Mouse (Mus musculus) midbrain, embryonic 11.5 days (tissue): ENCODE measurements around the gene Zhx3. TPM values are rescaled to one million over a fixed set of nuclear protein-coding genes. Genes with fewer than 3 reads are reported as not detected.

Experiments used
- ATAC-seq: fragments of 200-750 bp; cut with Nextera tagmentation; 2 replicates; pipeline ENCODE4 v1.8.0; 2017; ENCODE audit warnings: moderate TSS enrichment, moderate library complexity; ENCODE audit not compliant: low FRiP score
- DNase-seq: peaks from one replicate; pipeline ENCODE4 v3.0.0; 2015; ENCODE audit warnings: low spot score; ENCODE audit errors: missing footprints
- H3K27ac ChIP-seq: fragments of 300-500 bp; sonication (generic); 2 replicates; pipeline ENCODE4 v1.5.1; 2014; ENCODE audit warnings: low read depth, low read length
- H3K27me3 ChIP-seq: fragments of 300-500 bp; sonication (generic); 2 replicates; pipeline ENCODE4 v1.6.1; 2014; ENCODE audit warnings: mild to moderate bottlenecking, low read length, moderate library complexity, mixed read lengths; ENCODE audit not compliant: control insufficient read depth, insufficient read depth
- H3K36me3 ChIP-seq: fragments of 300-500 bp; sonication (generic); 2 replicates; pipeline ENCODE4 v1.6.1; 2014; ENCODE audit warnings: mild to moderate bottlenecking, low read length, moderate library complexity, mixed read lengths; ENCODE audit not compliant: control insufficient read depth, insufficient read depth
- H3K4me1 ChIP-seq: fragments of 300-500 bp; sonication (generic); 2 replicates; pipeline ENCODE4 v1.6.1; 2014; ENCODE audit warnings: low read length; ENCODE audit not compliant: control insufficient read depth, insufficient read depth
- H3K4me2 ChIP-seq: fragments of 300-500 bp; sonication (generic); 2 replicates; pipeline ENCODE4 v1.6.1; 2014; ENCODE audit warnings: mild to moderate bottlenecking, moderate library complexity
- H3K4me3 ChIP-seq: fragments of 300-500 bp; sonication (generic); 2 replicates; pipeline ENCODE4 v1.5.1; 2014; ENCODE audit warnings: low read depth, low read length
- H3K9ac ChIP-seq: fragments of 300-500 bp; sonication (generic); 2 replicates; pipeline ENCODE4 v1.6.1; 2014; ENCODE audit warnings: low read length
- H3K9me3 ChIP-seq: fragments of 300-500 bp; sonication (generic); 2 replicates; pipeline ENCODE4 v1.6.1; 2016; ENCODE audit warnings: low read length; ENCODE audit not compliant: control insufficient read depth
- WGBS: fragments of 180-500 bp; shearing (Covaris S2); extraction: QIAGEN DNeasy Blood & Tissue Kit; methylation state at CpG from one replicate; pipeline ENCODE4 v1.1.7; 2014; 5-methylcytosine and 5-hydroxymethylcytosine counted together
- polyA plus RNA-seq: library from polyadenylated mRNA; unstranded; fragments of >200 nt; fragmentation: Nextera tagmentation; extraction: Ambion mirVana; gene quantifications from 2 replicates; pipeline ENCODE4 v1.2.1, GENCODE M21; 2014

Zhx3 gene
- polyA plus RNA-seq, 1 experiment from 2014 or later, result 7.8 TPM

- H3K4me2 ChIP-seq, result no peak overlapping the region
- no peaks in the 10 kb centered on the region for H3K27me3 ChIP-seq
- H3K4me3 ChIP-seq, result no peak overlapping the region
- ATAC-seq (no peak), DNase-seq (no peak)
- no peaks in the 10 kb centered on the region for H3K4me1 ChIP-seq
- H3K9ac ChIP-seq, result no peak overlapping the region
- no peak overlapping the region for H3K27ac ChIP-seq
- H3K36me3 ChIP-seq, result no peaks in the 10 kb centered on the region
- 85% methylated on average over 3 of the region's 3 CpGs for WGBS
- no peaks in the 10 kb centered on the region for H3K9me3 ChIP-seq
Observed at GRCm38 (mm10) chr2:160849617-160850240, 23.1 kb downstream of the Zhx3 start.

DNA sequence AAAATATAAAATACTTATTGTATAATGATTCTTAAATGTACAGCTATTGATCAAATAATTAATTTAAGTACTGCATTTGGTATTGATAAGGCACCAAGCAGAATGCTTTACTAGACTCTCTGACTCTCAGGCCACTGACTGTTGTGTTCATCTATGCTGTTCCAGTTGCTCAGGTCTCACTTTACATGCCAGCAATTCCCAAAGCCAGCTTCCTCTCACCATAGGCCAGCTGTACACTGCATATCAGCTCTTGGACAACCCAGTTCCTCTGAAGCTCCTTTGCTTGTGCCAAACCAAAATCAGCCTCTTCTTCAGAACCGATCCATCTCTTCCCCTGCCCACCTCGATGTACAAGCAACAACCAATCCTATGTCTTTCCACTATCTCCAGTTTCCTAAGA, 24.6 kb downstream of the Zhx3 start:
- 93% methylated on average over 2 of the region's 2 CpGs for WGBS
- no peaks in the 10 kb centered on the region for H3K36me3 ChIP-seq

GRCm38 (mm10) chr2:160847664-160848063, 25.1 kb downstream of the Zhx3 start:
- H3K4me3 ChIP-seq, result no peak overlapping the region
- no peak for ATAC-seq
- 82% methylated on average over 1 of the region's 1 CpGs for WGBS

More for the DNA sequence above, 24.6 kb downstream of the Zhx3 start:
- Histone ChIP-seq H3K4me2 (no peak overlapping the region), H3K9ac (no peak overlapping the region), H3K27me3 (no peaks in the 10 kb centered on the region), H3K4me1 (no peaks in the 10 kb centered on the region), H3K4me3 (no peak overlapping the region), H3K27ac (no peak overlapping the region), H3K9me3 (no peaks in the 10 kb centered on the region)
- ATAC-seq (no peak), DNase-seq (no peak)

DNA sequence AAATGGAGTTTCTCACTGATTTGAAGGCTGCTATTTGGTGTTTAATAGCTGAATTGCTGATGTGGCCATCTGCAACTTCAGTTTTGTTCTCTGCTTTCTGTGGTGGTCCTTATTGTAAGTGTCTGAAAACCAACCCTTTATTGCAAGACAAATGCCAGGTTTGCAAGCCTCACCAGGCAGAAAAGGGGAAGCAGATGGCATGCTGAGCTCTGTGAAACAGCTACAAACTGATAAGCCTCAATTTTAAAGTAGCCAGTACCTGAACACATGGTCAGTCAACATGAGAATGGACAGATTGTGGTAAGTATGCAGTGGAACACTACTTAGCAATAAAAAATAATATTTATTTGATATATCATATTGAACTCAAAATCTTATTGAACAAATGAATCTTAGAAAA, 32.0 kb downstream of the Zhx3 start:
- H3K9me3 ChIP-seq, result no peaks in the 10 kb centered on the region
- DNase-seq (no peak), ATAC-seq (no peak)
- no peak overlapping the region for H3K4me2 ChIP-seq
- no peaks in the 10 kb centered on the region for H3K4me1 ChIP-seq
- no peak overlapping the region for H3K9ac ChIP-seq
- H3K36me3 ChIP-seq, result no peaks in the 10 kb centered on the region
- no peak overlapping the region for H3K27ac ChIP-seq
- no peaks in the 10 kb centered on the region for H3K27me3 ChIP-seq
- H3K4me3 ChIP-seq, result no peak overlapping the region

More at GRCm38 (mm10) chr2:160847664-160848063, 25.1 kb downstream of the Zhx3 start:
- DNase-seq, result no peak
- Histone ChIP-seq H3K4me2 (no peak overlapping the region), H3K9me3 (no peaks in the 10 kb centered on the region), H3K9ac (no peak overlapping the region), H3K27me3 (no peaks in the 10 kb centered on the region), H3K4me1 (no peaks in the 10 kb centered on the region), H3K36me3 (no peaks in the 10 kb centered on the region), H3K27ac (no peak overlapping the region)

- Histone ChIP-seq H3K4me3 (no peak overlapping the region), H3K4me1 (no peaks in the 10 kb centered on the region), H3K27ac (no peak overlapping the region), H3K9ac (no peak overlapping the region), H3K4me2 (no peak overlapping the region), H3K27me3 (no peaks in the 10 kb centered on the region), H3K36me3 (no peaks in the 10 kb centered on the region), H3K9me3 (no peaks in the 10 kb centered on the region)
- DNase-seq (no peak), ATAC-seq (no peak)
- 89% methylated on average over 1 of the region's 1 CpGs for WGBS
Observed at GRCm38 (mm10) chr2:160810802-160811201, 62.0 kb downstream of the Zhx3 start.

- no peaks in the 10 kb centered on the region for H3K27me3 ChIP-seq
- ATAC-seq (no peak), DNase-seq (no peak)
- no peak overlapping the region for H3K9ac ChIP-seq
- no peak overlapping the region for H3K4me3 ChIP-seq
- H3K4me2 ChIP-seq, result no peak overlapping the region
- H3K9me3 ChIP-seq, result no peaks in the 10 kb centered on the region
- H3K27ac ChIP-seq, result no peak overlapping the region
- H3K36me3 ChIP-seq, result no peaks in the 10 kb centered on the region
- H3K4me1 ChIP-seq, result no peaks in the 10 kb centered on the region
Observed at GRCm38 (mm10) chr2:160810376-160810775, 62.4 kb downstream of the Zhx3 start.

- Histone ChIP-seq H3K4me1 (no peaks in the 10 kb centered on the region), H3K27me3 (no peaks in the 10 kb centered on the region), H3K9me3 (no peaks in the 10 kb centered on the region), H3K9ac (no peak overlapping the region), H3K4me2 (no peak overlapping the region), H3K27ac (no peak overlapping the region), H3K36me3 (no peaks in the 10 kb centered on the region), H3K4me3 (no peak overlapping the region)
- WGBS, result 79% methylated on average over 3 of the region's 3 CpGs
- no peak for DNase-seq
- no peak for ATAC-seq
Observed at GRCm38 (mm10) chr2:160806091-160806521, 66.7 kb downstream of the Zhx3 start.

- ATAC-seq (no peak), DNase-seq (no peak)
- Histone ChIP-seq H3K9me3 (no peaks in the 10 kb centered on the region), H3K27me3 (no peaks in the 10 kb centered on the region), H3K9ac (no peak overlapping the region), H3K4me3 (no peak overlapping the region), H3K36me3 (no peaks in the 10 kb centered on the region), H3K27ac (no peak overlapping the region), H3K4me2 (no peak overlapping the region), H3K4me1 (no peaks in the 10 kb centered on the region)
- 72% methylated on average over 4 of the region's 4 CpGs for WGBS
Observed at GRCm38 (mm10) chr2:160804794-160805527, 67.8 kb downstream of the Zhx3 start.

- H3K4me2 ChIP-seq, result no peak overlapping the region
- 85% methylated on average over 3 of the region's 3 CpGs for WGBS
Observed at GRCm38 (mm10) chr2:160802326-160802725, 70.5 kb downstream of the Zhx3 start.

More at GRCm38 (mm10) chr2:160802326-160802725, 70.5 kb downstream of the Zhx3 start:
- no peaks in the 10 kb centered on the region for H3K4me1 ChIP-seq
- no peak for ATAC-seq
- H3K4me3 ChIP-seq, result no peak overlapping the region
- H3K27me3 ChIP-seq, result no peaks in the 10 kb centered on the region
- H3K36me3 ChIP-seq, result no peaks in the 10 kb centered on the region
- H3K27ac ChIP-seq, result no peak overlapping the region
- DNase-seq, result no peak
- H3K9me3 ChIP-seq, result no peaks in the 10 kb centered on the region
- H3K9ac ChIP-seq, result no peak overlapping the region
